Mouse (Mus musculus) layer of hippocampus, adult 18-20 months (tissue): ENCODE measurements around the gene Stk32b. TPM values are rescaled to one million over a fixed set of nuclear protein-coding genes. Genes with fewer than 3 reads are reported as not detected.

Experiments used
- total RNA-seq, 2 experiments: library from RNA; stranded (reverse); gene quantifications; 2 replicates each; pipeline ENCODE4 v1.2.3; 2021

Stk32b gene
- total RNA-seq, 2 experiments from 2014 or later = 5.0 to 6.9 TPM

Other genes starting within 250 kb of the Stk32b start
- gene Cytl1, start 18.3 kb upstream of the Stk32b start, total RNA-seq = under 1 TPM; 0.99 TPM
- gene Msx1, start 107.4 kb upstream of the Stk32b start, total RNA-seq = 1 to 10 TPM; 4.9 to 6.3 TPM